Mouse (Mus musculus) liver, adult 2 months (tissue): ENCODE results near the gene Fbxo42.

Experiments used
- CTCF ChIP-seq: fragments of 200-500 bp; IDR thresholded peaks from 2 replicates; pipeline ENCODE4 v1.5.1; 2011; ENCODE audit warnings: low read depth, low read length, control low read depth
- POLR2A ChIP-seq: fragments of 200-500 bp; IDR thresholded peaks from 2 replicates; pipeline ENCODE4 v1.6.1; 2011; ENCODE audit warnings: low read length, control low read depth; ENCODE audit not compliant: insufficient read depth; ENCODE audit errors: extremely low read depth

DNA sequence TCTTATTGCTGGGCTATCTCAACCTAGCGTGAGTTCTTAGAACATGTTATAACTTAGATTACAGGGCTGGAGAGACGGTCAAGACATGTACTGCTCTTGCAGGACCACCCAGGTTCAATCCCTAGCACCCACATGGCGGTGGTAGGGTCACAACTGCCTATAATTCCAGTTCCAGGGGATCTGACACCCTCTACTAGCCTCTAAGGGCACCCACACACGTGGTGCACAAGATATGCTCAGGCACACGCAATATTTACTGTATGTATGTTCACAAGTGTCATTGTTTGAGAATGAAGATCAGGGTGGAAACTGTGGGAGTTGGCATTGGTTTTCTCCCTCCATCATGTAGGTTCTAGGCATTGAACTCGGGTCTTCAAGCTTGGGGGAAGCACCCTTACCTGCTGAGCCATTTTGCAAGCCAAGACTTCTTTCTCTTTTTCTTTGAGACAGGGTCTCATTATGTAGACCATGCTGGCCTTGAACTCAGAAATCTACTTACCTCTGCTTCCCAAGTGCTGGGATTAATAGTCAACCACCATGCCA is 1.2 kb upstream of the Fbxo42 start:
- no peak for TF ChIP-seq CTCF
- TF ChIP-seq POLR2A = no peak
